Mouse (Mus musculus) thymus, postnatal 36 days (tissue): Measurements from ENCODE around the gene Tmem129.
A peak's percentile ranks its signal among the peaks of the same experiment; 100 is the strongest.

ENCODE experiments used
- DNase-seq, 2 experiments: peaks; one replicate each; pipeline ENCODE4 v3.0.0; 2022; ENCODE audit warnings: mixed read lengths in 2 of 2

The Tmem129 gene

GRCm38 (mm10) chr5:33684932-33685331, 26.7 kb upstream of the Tmem129 start:
- no peak for DNase-seq

- no peak for DNase-seq
Observed at GRCm38 (mm10) chr5:33683897-33684652, 25.9 kb upstream of the Tmem129 start.

- DNase-seq = no peak
Observed at GRCm38 (mm10) chr5:33682963-33683362, 24.7 kb upstream of the Tmem129 start.

DNA sequence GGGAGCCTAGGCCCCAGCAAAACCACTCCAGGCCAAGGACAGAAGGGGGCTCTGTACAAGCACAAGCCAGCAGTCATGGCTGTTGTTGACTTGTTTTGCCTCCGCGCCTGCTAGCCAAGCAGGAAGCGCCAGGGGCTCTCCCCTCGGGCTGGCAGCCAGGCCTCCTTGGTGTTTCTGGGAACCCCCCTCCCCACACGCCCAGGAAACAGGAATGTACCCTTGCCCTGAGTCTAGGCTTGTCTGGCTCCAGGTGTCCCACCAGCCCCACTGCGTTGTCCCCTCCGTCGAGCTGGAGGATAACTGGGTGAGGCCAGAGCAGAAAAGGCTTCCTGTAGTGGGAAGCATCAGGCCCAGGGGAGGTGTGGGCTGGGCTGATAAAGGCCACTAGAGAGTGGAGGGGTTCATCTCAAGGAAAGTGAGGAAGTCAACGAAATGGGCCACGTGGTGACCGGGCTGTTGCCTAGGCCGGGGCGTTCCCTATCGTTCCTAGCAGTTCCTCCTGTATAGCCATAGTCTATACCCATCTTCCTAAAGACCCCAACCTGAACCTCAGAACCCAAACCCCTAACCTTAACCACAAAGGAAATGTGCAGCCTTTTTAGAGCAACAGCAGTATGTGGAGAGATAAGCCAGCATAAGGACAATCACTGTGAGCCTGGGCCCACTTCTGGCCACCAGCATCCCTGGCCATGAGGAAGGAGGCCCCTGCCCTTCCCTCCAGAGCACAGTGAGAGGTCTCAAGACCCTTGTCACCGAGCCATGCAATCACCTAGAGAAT, 23.6 kb upstream of the Tmem129 start:
- no peak for DNase-seq

DNA sequence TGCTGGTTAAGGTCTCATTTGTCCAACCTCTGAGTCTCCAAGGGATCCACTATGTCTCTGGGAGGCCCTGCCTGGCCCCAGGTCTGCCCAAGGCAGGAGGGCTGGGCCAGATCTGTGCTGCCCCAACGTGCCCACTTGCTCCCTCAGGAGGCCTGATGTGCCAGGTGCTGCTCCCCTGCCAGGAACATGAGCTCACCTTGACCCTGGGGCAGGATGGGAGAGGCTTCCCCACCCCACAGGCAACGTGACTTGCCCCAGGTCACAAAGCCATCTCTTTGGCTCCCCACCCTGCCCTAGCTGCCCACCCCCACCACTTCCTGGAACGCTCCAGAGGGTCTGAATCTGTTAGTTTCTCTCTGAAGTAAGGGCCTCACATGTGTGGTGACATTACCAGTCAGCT, 22.8 kb upstream of the Tmem129 start:
- no peak for DNase-seq

DNA sequence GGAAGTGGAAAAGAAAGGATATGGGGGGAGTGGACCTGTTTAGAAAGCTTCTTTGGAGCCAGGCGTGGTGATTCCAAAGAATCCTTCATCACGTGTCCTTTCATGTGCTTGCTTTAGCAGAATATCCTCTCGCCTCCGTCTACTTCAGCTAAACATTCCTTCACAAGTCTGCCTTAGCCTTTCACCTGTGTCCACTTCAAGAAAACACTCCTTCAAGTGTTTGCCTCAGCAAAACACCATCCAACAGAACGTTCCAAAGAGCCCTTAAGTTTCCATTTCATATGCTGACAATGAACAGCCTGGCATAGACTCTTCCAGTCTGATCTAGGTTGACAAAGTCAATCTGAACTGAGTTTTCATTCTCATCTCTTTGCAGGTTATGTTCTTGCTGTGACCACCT, 20.0 kb upstream of the Tmem129 start:
- DNase-seq = no peak

DNA sequence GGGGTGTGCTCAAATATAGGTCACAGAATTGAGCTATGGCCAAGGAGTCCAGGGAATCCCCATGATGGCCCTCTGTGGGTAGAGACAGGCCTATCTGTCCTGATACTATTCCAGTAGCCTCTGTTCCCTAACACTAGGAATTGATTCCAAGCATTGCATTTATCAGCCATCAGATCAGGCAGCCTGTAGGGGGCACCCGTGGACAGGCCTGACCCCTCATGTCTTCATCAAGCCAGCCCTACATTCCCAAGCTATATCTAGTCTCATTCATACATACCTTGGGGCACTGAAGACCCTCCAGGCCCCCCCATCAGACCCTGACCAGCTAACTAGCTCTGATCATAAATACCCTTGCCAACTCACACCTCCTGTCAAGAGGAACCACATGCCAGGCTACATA, 17.7 kb upstream of the Tmem129 start:
- DNase-seq = peak in 1 of 2 experiments; percentile 39

DNA sequence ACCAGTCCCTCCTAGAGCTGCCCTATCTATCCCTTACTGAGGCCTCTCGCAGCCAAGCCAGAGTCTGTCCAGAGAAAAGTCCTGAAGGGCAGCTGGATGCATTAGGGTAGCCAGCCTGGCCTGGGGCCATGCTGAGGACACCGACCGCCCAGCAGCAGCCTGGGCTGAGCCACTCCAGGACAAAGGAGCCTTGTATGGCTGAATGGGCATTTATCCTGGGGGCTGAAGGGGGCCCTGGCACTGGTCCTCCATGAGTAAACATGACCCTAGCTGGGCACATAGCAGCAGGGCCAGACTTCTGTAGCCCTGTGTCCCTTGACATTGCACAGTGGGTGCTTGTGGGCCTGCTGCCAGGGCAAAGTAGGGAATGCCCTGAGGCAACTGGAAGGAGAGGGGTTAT, 16.2 kb upstream of the Tmem129 start:
- no peak for DNase-seq

DNA sequence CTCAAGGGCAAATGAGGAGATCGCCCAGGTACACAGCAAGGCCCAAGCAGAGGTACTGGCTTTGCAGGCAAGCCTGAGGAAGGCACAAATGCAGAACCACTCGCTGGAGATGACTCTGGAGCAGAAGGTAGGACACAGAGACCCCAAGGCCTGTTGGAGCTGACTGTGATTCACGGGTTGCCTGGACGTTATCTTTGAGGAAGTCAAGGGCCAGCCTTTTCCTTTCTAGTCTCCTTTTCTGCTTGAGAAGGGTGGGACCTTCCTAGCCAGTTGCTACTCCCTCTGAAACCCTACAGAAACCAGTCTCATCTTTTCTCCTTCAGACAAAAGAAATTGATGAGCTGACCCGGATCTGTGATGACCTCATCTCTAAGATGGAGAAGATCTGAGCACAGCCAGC, 13.4 kb upstream of the Tmem129 start:
- DNase-seq = no peak

- DNase-seq = peak in 1 of 2 experiments; percentile 30
Observed at GRCm38 (mm10) chr5:33668223-33668622, 10.0 kb upstream of the Tmem129 start.

DNA sequence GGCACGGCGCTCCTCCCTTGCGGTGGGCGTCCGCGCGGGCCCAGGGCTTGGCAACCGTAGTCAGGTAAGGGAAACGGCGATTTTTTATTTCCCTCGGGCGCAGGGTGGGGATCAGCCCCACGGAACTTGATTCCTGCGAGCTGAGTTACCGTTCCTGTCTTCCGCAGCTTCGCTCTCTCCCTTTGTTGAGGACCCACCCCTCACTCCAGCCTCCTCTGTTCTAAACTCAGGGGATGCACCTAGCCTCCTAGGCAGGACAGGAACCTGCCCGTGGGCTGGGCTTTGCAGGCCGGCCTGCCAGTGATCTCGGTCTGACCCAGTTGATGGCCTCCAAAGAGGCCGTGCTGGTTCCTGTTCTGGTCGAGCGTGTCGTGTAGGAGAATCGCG, 441 bp upstream of the Tmem129 start:
- DNase-seq = no peak

DNA sequence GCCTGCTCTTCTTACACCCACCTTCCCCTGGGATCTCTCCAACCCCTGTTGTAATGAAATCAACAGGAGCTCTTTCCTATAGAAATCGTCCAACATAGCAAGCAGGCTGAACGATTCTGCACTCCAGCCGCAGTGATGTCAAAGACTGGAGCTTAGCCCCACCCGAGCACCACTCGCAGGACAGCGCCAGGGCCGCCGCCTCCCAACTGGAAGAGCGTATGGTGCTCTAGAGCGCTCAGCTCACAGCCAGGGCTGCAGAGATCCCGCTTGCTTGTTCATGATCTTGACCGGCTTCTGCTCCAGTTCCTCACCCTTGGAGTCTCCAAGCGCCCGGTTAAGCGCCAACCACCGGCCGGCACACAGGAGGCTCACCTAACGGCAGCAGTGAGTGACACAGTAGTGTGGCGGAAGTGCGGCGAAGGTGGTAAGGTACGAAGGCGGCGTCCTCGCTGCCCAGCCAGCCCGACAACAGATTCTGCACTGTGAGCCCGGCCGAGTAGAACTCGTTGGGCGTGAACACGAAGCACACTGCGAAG, 897 bp downstream of the Tmem129 start:
- DNase-seq = no peak

- no peak for DNase-seq
Observed at GRCm38 (mm10) chr5:33656739-33657138, 1.5 kb downstream of the Tmem129 start.

- DNase-seq = no peak
Observed at GRCm38 (mm10) chr5:33655251-33655840, 2.9 kb downstream of the Tmem129 start.

DNA sequence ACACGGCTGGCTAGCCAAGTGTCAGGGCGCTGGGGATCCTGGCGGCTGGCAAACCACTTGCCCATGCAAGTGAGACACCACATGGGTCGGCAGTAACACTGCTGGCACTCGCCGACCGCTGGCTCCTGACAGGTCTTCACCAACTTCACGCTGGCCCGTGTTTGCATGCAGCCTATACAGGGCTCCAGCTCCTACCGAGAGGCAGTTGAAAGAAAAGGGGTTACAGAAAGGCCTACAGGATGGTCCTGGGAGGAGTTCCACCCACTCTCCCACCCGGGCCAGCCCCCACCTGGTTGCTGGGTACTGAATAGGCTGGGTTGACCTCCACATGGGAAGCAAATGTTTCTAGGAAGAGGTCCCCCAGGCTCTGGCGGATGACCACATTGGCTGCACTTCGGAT, 3.8 kb downstream of the Tmem129 start:
- DNase-seq = no peak

- DNase-seq = no peak
Observed at GRCm38 (mm10) chr5:33652783-33653173, 5.4 kb downstream of the Tmem129 start.

DNA sequence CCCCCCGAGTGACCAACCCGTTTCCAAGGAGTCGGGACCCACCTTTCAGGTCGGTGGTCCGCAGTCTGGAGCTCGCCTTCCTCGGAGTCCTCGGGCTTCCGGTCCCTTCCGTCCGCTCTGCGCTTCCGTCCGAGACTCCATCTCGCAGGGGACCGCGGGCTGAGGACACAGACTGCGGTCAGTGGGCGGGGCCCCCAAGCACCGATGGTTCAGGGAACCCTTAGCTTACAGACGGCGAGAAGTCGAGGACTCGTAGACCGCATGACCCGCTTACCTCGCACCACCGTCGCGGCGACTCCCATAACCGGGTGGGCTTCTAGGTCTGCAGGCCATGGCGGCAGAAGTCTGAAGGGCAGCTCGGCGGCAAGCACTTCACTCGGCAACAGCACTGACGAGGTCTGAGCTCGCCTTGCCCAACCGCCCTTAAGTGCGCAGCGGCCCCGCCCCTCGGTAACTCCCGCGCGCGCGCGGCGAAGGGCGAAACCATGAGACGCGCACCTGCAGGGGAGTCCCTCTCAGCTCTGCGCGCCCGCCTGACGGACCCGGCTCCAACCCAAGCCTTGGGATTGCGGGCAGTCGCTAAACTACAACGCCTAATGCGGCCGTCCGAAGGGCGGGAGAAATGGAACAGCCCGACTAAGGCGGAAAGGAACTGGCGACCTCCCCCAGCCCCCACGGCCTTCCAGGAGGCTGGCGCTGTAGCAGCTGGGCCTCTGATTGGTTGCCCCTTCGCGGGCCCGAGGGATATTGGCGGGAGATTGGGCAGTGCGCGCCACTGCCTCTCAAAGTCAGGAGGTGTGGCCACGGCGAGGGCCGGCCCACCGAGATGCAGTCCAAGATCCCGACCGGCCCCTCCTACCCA, 6.1 kb downstream of the Tmem129 start, which contains the start of gene Slbp:
TSS of gene Slbp (minus strand) at position 654 of the 862 bp plus-strand sequence.
- DNase-seq = peak; percentile 93 to 96

- DNase-seq = peak; percentile 19 to 35
Observed at GRCm38 (mm10) chr5:33651541-33651920, 6.7 kb downstream of the Tmem129 start.

- DNase-seq = no peak
Observed at GRCm38 (mm10) chr5:33651017-33651416, 7.2 kb downstream of the Tmem129 start.

- DNase-seq = peak; percentile 35 to 40
Observed at GRCm38 (mm10) chr5:33640652-33641051, 17.6 kb downstream of the Tmem129 start.

DNA sequence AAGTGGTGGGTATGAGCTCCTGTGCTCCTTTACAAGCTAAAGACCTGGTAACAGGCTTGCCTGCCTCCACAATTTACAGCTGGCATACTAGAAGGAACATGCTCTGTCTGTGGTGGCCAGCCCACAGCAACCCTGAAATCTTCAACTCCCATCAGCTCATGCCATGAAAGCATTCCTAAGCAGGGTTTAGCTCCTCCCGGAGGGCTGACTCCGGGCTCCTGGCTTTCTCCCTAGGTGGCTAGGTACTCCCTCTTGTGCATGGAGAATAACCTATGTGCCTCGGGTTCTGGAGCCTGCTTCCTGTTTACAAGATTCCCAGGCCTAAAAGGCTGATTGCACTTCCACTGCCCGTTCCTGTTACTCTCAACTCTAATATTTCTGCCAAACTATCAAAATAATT, 19.4 kb downstream of the Tmem129 start:
- no peak for DNase-seq

- DNase-seq = no peak
Observed at GRCm38 (mm10) chr5:33637606-33638350, 20.4 kb downstream of the Tmem129 start.
